Mouse (Mus musculus) stomach, adult 2 months (tissue): ENCODE measurements around the gene Mapk8. TPM values are rescaled to one million over a fixed set of nuclear protein-coding genes. Genes with fewer than 3 reads are reported as not detected.

Experiments
- polyA plus RNA-seq: library from polyadenylated mRNA; depleted of rRNA; stranded (reverse); fragments of >200 nt; gene quantifications from 2 replicates; pipeline ENCODE4 v1.2.3, GENCODE M21; 2012; rRNA removed

Gene Mapk8
- 2.0 and 2.3 TPM in 2 replicates for polyA plus RNA-seq

DNA sequence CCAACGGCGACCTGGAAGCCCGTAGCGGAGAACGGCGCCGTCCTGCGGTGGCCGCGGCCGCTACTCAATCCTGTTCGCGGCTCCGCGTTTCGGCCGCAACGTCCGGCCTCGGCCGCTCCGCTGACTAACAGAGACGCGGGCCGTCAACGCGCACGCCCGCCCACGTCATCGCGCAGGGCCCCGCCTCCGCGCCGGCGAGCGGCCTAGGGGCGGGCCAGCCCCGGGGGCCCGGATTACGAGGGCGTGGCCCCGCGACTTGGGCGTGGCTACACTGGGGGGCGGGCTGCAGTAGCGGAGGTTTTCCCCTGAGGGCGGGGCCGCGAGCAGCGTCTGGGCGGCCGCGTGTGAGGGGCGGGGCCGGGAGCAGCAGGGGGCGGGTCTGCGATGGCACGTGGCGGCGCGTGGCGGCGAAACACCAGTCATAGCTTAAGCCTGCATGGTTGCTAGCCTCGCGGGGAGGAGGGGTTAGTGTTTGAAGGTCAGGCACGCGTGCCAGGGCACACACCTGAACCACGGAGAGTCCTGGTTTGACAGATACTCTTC is at the start of gene Mapk8:
TSS of gene Mapk8 (minus strand) at position 132 of the 543 bp plus-strand sequence.

DNA sequence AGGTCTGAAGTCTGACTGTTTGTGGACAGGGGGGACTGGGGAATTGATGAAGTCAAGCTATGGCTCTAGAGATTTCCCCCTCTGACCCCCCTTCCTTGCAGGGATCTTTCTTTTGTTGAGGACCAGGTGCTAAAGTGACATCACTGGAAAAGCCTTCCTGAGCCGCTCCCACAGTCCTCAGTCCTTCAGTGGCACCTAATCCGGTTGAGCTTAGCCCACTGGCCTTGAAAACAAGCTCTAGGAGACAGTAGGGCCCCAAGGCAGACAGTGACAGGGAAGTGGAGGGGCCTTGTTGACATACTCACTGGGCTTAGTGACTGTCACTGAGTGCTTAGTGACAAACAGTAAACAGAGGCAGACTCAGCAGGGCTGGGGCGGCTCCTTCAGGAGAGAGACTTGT is 24.4 kb upstream of the Mapk8 start, which contains the start of gene Frmpd2:
TSS of gene Frmpd2 (plus strand) at position 366 of the 400 bp plus-strand sequence.

Other genes with a start within 250 kb of the Mapk8 start
- 10.5 and 15.0 TPM in 2 replicates for gene Arhgap22, start 233.1 kb downstream of the Mapk8 start, polyA plus RNA-seq
- gene Frmpd2, start 24.5 kb upstream of the Mapk8 start, polyA plus RNA-seq, result not detected in 2 replicates
- not detected in 2 replicates for gene Ptpn20, start 142.0 kb upstream of the Mapk8 start, polyA plus RNA-seq